Mouse (Mus musculus) layer of hippocampus, adult 9-11 months (tissue): ENCODE results near the gene Gm20388.

Experiments
- DNase-seq: peaks from one replicate; pipeline ENCODE4 v3.0.0; 2022

The Gm20388 gene

DNA sequence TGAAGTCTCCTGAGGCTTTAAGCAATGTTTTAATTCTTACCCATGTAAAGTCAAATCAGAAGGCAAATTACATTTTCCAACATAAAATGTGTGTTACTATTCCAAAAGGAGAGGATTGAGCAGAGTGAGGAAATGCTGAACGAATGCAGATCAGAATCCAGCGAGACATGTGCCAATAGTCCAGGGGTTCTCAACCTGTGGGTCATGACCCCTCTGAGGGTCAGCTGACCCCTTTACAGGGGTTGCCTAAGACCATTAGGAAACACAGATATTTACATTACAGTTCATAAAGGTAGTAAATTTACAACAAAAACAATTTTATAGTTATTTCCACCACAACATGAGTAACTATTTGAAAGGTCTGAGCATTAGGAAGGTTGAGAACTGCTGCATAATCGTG lies 2480.1 kb downstream of the Gm20388 start:
- no peak for DNase-seq

DNA sequence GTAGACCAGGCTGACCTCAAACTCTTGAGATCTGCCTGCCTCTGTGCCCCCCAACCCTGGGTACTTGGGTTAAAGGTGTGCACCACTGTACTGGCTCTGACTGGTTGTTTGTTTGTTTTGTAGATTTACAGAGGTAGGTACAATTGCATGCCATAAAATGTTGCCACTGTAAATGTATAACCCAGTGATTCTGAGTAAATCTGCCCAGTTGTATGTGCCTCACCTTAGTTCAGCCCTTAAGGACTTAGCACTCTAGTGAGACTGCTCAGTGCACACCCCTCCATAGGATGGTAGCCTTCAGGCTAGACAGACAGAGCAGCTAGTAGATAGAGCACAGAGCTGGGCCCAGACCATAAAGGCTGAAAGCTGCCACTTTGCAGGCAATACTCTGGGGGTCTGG lies 2483.1 kb downstream of the Gm20388 start:
- DNase-seq, result no peak

DNA sequence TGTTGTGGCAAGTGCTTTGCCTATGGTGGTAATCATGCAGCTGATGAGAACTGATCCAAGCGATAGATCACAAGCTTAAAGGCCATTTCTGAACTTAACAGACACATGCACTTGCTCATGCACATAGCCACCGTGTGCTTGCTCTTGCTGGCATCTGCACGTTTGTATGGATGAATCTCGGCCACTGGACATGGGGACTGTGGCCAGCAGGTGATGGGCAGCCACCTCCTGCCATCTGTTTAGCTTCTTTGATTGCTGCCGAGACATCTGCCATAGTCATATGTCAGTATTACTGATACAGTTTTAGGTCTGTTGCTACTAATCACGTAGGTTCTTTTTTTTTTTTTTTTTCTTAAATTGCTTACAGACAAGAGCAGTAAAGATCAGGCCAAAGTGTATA lies 2484.7 kb downstream of the Gm20388 start:
- no peak for DNase-seq

DNA sequence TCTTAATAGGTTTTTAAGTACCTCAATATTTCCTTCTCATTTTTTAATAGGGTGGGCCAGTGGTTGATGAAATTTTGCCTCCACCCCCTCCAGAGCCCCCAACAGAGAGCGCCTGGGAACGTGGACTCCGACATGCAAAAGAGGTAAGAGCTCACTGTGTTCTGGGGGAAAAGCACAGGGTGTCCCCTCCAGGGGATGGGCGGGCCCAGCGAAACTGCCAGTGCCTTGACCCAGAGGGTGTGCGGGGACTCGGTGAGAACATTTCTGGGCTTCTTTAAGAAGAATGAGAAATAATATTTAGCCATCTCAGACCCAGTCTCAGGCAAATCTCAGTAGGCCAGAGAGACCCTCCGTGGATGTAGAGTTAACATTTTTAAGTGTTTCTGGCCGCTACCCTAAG lies 2487.5 kb downstream of the Gm20388 start:
- no peak for DNase-seq

DNA sequence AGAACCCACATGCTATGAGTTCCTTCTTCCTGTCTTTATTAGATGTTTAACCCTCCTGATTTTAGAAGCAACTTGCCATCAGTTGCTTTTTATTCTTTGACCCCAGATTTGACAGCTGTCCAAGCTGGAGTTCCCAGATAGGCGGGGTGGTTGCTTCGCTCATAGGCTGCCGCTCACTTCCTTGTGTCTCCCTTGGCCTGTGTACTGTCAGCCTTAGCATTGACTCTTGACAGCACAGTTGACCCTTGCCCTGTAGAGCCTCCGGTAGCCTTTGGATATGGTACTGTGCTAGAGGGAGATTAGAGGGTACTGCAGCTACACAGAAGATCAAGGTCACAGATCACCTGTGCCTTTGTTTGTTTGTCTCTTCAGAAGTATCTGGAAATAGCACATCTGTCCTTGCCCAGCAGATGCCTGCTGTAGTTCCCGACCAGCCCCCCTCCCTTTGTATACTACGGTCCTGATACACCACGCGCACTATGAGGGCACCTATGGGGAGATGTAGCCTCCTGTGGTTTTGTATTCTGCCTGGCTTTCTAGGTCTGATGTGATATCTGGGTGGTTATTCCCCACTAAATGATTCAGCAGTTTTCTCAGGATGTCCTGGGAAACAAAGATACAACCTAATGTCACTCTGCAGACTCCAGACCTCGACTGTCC lies 2494.6 kb downstream of the Gm20388 start:
- no peak for DNase-seq

DNA sequence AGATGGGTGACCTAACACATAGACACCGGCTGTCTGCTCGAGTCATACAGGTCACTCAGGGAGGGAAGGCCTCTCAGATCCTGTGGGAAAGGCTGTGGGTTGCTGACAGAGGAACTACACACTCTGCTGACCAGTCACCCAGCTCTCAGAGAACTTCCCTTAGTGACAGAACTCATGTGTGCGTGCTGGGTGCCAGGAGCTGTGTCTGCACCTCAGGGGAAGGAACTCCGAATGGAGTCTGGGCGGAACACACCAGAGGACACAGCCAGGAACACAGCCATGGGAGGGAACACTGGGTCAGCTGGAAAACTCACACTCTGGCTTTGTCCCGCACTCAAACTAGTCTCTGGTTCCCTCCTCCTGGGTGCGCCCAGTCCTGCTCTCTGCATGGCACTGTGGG lies 2497.0 kb downstream of the Gm20388 start:
- DNase-seq, result no peak

DNA sequence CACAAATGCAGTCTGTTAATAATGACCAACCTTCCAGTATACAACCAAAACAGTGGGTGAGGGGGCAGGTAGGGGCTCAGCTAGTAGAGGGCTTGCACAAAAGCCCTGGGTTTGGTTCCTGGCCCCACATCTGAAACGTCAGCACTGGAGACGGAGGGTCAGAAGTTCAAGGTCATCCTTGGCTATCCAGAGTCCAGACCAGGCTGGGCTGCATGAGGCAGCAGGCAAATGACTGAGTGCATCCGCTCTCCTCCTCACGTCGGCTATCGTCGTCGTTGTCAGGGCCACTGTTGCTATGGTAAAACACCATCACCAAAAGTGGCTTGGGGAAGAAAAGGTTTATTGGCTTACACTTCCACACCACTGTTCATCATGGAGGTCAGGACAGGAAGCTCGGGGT lies 2503.7 kb downstream of the Gm20388 start:
- no peak for DNase-seq

DNA sequence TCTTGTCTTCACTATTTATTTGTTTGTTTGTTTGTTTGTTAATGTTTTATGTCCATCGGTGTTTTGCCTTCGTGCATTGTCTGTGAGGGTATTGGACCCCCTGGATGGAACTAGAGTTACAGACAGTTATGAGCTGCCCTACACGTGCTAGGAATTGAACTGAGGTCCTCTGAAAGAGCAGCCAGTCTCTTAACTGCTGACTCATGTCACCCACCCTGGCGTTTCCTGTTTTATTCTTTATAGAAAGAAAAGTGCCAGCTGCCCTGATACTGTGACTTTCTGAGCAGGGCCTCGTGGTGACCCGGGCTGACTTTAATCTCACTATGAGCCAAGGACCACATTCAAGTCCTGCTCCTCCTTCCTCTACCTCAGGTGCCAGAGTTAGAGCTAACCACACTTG lies 2504.9 kb downstream of the Gm20388 start:
- DNase-seq, result no peak

DNA sequence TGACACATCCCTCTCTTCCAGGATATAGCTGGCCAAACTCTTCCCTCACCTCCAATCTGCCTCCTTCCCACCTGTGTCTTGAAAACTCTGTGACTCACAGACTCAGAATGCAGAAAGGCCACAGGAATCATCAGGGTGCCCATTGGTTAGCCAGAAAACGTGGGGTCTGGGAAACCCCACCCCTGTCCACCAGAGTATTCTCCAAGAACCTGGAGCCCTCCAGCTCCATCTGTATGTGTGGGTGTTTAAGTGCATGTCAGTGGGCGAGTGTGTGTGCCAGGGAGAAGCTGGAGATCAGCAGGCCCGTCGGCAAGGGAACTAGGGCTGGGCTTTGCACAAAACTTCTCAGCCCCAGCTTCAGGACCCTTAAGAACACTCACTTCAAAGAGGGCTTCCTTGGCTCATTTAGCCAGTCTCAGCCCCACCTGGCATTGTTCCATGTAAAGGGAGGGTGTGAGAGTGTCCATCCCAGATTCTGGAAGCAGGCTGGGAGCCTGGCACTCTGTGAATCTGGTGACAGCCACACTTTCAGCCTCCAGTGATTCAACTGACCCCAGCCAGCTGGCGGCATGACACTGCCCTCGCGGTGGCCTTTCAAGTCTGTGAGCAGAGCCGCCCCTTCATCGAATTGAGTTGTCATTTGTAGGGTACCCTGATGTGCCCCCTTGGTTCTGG lies 2509.4 kb downstream of the Gm20388 start:
- DNase-seq, result no peak

DNA sequence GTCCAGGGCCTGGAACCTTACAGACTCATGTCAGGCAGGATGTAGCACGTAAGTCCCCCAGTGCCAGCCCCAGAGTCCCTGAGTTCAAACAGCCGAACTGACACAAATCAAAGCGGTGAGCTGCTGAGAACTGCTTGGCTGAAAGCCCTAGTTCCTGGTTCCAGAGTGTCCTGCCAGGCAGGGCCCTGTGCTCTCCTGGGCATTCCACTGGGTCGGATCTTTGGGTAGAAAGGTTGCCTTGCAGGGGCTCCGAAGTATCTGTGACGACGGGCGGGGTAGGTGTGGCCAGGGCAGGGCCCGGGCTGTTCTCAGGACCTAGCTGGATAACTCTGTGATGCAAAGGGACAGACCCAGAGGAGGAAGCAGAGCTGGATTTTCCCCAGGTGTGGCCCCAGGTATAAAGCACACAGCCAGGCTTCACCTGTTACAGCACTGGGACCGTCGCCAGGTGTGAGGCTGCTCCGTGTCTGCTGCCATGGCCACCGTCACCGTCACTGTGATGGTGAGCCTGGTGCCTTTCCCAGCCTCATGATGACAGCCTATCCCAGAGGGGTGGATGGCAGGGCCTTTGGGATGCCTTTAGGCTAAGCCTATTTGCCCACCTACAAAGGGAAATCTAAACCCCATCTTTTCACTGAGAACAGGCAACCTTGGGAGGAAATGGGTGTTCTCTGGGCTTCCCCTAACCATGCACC lies 2510.9 kb downstream of the Gm20388 start, which contains the start of gene Il17c:
Gene Il17c, plus strand, starts transcription at position 645 of the 695 bp plus-strand sequence.
- no peak for DNase-seq

DNA sequence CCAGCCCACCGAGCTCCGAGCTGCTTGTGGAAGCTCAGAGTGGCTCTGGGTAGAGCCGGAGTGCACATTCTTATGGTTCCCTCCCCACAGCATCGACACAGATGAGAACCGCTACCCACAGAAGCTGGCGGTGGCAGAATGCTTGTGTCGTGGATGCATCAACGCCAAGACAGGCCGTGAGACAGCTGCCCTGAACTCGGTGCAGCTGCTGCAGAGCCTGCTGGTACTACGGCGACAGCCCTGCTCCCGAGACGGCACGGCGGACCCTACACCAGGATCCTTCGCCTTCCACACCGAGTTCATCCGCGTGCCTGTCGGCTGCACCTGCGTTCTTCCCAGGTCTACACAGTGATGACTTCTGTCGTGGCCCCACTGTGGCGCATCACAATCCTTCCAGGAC lies 2512.6 kb downstream of the Gm20388 start:
- DNase-seq, result no peak

DNA sequence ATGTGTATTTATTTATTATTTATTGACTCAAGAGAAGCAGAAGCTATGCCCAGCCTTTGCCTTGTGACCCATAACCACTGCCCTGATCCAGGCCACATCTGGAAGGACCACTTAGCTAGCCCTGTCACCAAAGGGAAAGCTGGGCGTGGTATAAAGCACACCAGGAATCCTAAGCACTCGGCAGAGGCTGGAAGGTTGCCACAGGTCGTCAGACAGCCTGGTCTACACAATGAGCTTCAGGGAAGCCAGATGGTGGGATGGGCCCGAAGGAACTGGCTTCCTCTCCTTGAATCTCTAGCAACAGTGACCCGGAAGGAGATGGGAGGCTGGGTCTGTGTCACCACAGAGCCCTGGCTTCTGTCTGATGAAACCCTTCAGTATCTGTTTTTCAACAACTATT lies 2513.0 kb downstream of the Gm20388 start:
- DNase-seq, result no peak

DNA sequence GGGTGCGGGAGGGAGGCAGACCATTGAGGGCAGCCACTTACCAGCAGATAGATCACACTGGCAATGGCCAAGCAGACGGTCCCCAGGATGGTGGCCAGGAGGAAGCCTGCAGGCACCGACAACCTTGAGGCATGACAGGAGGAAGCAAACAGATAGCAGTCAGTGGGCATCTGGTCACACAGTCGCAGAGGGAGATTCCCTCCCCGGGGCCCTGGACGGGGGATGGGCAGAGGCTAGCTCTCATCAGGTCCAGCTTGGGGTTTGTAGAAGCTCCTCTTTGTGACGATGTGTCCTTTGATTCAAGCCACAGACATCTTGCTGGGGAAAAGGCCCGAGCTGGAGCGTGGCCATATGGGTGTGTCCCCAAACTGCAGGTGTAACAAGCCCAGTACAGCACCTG lies 2515.5 kb downstream of the Gm20388 start:
- no peak for DNase-seq

DNA sequence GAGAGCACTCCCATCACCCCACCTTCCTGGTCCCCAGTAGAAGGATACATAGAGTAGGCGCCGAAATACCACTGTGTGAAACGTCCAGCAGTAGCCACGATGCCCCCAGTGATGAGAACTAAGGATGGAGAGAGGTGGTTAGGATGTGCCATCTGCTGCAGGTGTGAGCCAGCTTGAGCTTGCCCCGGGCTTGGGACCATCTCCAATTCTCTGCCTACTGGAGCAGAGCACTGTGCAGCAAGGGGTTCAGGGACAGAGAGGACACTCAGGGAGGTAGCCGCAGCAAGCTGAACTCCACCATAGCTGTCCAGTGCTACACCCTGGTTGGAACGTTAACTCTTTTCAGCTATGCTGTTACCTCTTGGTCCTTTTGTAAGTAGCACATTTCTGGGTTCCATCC lies 2517.0 kb downstream of the Gm20388 start:
- DNase-seq, result no peak

DNA sequence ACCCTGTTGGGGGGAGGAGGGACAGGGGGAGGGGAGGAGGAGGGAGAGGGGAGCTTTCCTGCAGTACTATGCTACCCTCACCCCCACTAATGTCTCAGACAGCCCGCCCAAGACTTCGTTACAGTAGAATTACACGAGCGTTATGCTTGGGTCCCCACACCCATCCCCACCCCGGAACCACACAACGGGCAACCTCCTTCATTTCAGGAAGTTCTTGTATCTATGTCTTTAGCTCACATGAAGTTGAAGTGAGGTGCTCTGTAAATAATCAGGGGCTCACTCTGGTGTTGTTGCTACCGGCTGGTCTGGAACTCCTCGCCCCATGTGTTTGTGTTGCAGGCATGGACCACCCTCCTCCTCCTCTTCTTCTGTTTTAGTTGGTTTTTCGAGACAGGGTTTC lies 2517.5 kb downstream of the Gm20388 start:
- DNase-seq, result no peak

DNA sequence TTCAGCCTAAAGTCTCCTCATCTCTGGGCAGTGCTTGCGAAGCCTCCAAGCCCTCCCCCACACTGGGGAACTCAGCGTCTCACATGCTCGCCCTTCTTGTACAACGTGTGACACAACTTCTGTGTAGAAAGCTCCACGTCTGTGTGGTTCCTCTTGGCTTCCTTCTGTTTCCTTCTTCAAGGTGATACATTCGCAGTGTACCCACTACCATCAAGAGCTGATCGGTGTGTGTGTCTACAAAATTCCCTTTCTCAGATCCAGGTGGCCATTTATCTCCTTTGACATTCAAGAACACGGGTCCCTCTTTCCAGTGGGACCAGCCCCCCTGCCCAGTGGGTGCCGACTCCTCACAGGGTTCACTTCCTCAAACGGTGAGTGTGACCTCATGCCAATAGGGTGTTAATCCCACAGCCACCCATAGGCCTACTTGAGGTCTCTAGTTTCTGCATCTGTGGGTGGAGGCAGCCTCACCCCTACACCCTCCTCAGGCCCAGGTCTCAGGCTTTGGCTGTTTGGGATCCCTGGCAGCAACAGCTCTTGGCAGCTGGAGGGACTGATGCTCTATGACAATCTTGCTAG lies 2519.5 kb downstream of the Gm20388 start:
- peak; percentile 71 for DNase-seq

DNA sequence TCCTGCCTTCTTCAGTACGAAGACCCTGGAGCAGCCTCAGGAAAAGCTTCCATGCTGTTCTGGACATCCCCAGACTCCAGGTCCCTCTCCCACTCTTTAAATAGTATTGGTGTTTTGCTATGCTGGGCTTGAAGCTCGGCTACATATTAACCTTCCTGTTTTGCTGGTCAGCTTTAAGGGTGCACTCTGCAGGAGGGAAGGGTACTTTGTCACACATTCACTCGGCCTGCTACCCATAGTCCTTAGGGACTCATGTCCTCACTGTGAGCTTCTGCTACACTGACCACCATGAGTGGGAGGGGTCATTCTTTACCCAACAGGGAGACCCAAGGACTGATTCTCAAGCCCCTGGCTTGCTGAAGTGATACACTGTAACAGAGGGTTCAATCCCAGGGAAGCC lies 2520.0 kb downstream of the Gm20388 start:
- DNase-seq, result no peak

DNA sequence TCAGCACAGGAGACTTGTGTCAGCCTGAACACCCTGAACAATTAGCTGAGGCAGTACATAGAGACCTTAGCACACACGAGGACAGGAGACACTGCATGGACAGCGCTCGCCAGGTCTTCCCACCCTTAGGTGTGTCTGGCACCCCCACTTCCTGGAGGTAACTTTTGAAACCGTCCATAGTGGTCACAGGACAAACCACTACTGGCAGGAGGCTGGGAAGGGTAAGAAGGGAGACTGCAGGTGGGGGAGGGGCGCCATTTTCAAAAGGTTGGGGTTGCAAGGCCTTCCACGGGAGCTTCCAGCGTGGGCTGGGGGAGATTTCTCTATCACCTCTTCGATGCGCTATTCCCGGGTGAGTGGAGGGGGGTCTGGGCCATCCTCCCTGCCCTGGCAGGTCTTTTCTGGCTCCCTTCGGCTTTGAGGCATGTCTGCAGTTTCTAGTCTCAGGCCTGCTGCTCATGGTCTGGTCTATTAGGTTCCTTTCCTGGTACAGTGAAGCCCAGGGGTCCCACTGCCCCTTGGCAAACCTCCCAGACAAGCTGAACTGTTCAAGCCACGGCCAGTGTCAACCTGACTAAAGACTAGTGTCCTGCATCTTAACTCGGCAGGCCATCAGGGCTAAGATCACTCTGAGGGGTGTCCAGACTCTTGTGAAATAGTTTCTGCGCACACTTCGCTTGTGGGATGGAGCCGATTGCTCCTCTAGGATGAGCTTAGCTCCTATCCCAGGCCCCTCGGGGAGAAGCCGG lies 2521.2 kb downstream of the Gm20388 start:
- DNase-seq, result no peak

DNA sequence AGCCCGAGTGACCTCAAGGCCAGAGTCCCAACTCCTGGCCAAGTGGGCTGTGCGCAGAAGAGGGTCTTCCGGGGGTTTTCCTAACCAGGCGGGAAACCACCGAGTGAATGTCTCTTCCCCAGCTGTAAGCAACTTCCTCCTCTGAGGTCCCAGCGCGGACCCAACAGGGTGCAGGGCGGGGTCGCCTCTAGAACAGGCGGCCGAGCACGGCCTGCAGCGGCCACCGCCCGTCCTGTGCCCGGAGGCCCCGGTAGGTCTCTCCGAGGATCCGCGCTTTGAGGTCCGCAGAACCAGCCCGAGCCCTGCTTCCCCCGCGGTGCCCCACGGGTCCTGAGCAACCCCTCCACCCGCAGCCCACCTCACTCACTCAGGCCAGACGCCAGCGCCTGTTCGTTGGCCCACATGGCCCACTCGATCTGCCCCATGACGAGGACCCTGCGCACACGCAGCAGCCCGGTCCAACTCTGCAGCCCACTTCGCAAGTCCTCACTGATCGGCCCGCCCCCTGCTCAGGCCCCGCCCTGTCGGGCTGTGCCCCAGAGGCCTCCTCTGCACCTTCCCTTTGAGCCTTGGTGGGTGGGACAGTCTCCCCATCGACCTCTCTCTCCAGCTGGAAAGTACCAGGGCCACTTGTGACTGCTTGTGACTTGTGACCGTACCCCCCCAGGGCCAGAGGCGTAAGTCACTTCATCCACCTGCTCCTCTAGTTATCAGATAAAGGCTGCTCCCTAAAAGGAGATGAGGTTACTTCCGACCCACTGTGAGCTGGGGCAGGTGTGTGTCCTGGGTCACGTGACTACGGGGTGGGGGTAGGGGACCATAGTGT lies 2522.0 kb downstream of the Gm20388 start, which contains the start of gene Cyba:
Gene Cyba, minus strand, starts transcription at position 488 of the 826 bp plus-strand sequence.
- DNase-seq, result peak; percentile 52

DNA sequence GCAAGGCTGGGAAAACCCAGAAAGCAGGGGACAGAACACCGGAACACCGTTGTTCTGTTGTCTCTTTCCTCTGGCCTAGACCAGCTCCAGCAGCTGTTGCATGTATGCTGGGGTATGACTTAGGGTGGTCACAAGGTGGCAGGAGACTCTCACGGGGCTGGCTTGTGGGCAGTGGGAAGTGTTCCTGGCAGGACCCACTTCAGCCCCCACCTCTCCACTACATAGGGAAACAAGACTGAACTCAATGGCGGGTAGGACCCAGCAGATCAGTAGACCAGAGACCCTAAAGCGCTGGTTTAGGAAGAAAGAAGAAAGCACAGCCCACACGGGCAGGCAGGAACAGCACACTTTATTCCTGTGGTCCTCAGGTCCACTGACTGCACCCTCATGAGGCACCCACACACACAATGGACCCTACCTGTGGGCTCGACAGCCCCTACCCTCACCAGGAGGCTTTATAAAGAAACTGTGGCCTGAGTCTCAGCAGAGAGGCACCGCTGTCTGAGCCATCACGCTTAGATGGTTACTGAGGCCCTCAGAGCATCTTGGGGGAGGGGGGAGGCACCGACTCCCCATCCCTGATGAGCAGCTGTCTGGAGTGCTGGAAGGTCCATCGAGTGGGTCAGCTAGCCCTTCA lies 2522.7 kb downstream of the Gm20388 start:
- DNase-seq, result no peak

DNA sequence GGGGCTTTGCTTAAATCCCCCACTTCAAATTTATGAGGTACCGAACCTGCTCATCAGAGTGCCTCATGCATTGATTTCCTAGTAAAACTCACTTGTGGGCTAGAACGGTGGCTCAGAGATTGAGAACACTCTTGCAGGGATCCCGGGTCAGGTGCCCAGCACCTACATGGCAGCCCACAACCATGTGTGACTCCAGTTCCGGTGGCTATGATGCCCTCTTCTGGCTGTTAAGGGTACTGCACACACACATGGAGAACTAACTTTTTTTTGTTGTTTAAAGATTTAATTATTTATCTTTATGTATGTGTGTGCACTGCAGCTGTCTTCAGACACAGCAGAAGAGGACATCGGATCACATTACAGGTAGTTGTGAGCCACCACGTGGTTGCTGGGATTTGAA lies 2524.7 kb downstream of the Gm20388 start:
- no peak for DNase-seq

DNA sequence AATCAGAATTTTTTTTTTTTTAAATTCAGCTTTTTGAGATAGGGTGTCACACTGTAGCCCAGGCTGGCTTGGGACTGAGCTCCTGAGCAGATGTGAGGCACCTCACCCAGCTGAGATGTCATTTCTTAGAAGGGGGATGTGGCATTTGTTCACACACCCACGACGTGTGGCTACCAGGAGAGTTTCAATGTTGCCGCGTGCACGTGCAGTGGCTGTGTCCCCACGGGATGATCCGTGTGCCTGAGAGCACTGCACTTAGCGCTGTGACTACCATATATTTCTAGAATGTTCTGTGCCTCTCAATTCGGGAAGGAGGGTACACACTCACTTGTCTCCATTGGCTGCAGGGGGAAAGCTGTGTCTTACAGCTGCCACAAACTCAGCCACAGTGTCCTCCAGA lies 2525.5 kb downstream of the Gm20388 start:
- no peak for DNase-seq
